Mouse (Mus musculus) heart, adult 8-10 months (tissue): Measurements from ENCODE around the gene Exd2. TPM values are rescaled to one million over a fixed set of nuclear protein-coding genes. Genes with fewer than 3 reads are reported as not detected.
A peak's percentile ranks its signal among the peaks of the same experiment; 100 is the strongest.

Experiments used
- DNase-seq: peaks from one replicate; pipeline ENCODE4 v3.0.0; 2022; ENCODE audit warnings: low spot score
- total RNA-seq, 4 experiments: library from RNA; stranded (reverse); gene quantifications; 2 replicates each; pipeline ENCODE4 v1.2.4; 2022

The Exd2 gene
- total RNA-seq, 4 experiments from 2014 or later = 11.4 to 19.1 (median 15.9) TPM

DNA sequence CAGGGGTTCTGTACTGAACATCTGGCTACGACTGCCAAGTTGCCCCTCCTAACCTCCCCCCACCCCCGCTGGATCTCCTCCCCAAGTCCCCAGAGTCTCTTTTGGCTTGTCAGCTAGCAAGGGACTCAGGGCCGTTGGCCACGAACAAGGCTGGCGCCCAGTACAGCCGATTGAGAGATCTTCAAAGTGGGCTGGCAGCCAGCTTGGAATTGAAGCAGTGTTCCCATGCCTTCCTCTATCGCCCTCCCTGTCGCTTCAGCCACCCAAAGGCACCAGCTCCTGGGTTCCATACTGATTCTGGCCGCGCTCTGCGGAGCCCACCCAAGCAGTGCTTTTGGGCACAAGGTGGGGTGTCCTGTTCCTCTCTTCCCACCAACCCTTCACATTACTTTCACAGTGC lies 86.8 kb downstream of the Exd2 start:
- DNase-seq = peak; percentile 30

Other genes with a start within 250 kb of the Exd2 start
- 10 to 100 TPM; 22.6 to 26.7 (median 26.0) TPM for gene Actn1, start 202.7 kb upstream of the Exd2 start, total RNA-seq
- 10 to 100 TPM; 30.8 to 46.6 (median 38.2) TPM for gene Dcaf5, start 26.5 kb upstream of the Exd2 start, total RNA-seq
- gene Galnt16, start 55.2 kb downstream of the Exd2 start, total RNA-seq = 1 to 10 TPM; 1.2 to 2.3 (median 1.8) TPM
- gene Slc39a9, start 180.8 kb downstream of the Exd2 start, total RNA-seq = 10 to 100 TPM; 13.7 to 17.9 (median 14.7) TPM
- gene Erh, start 181.2 kb downstream of the Exd2 start, total RNA-seq = 10 to 100 TPM; 16.3 to 23.0 (median 21.1) TPM
- under 1 TPM in 2 of 4 experiments, not detected in 2; 0.09 to 0.20 TPM for gene Plekhd1, start 229.5 kb downstream of the Exd2 start, total RNA-seq